Comparison of ENCODE assay signal across 8 mouse cellular contexts in the genomic region with DNA sequence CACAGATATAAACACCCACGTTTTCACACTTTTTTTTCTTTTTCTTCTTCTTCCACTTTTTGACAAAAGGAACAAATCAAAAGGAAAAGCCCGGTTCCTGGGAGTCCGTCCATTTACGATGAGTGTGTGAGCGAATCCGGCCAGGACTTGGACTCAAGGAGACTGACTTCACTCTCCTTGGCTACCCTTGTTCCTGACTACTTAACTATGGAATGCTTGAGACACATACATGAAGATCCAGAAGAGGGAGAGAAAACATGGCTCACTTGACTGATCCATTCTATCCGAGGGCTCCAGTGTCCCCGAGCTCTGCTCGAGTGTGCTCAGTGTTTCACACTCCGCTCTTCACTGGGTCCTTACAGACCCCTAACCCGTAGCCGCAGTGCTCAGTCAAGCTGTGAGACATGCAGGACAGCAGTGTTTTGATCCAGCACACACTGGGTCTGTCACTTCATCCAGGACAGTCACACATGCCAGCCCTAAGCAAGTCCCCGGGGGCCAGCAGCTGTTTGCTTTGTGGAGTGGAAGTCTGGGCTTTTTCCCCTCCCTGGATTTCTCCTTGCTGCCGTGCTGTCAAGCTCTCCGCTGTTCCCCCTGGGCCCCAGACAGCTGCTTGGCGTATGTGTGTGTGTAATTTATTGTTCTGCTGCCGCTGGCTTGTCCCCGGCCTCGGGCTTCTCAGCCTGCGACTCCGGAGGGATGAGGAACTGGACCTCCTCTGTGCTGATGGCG. TPM values are rescaled to one million over a fixed set of nuclear protein-coding genes. Genes with fewer than 3 reads are reported as not detected.
DNase-seq lines count a peak whose midpoint lies in the region; ATAC-seq and TF ChIP-seq lines count a peak whose summit lies in the region.

No protein-coding gene starts in this region.

- no peak for TF ChIP-seq CTCF in midbrain, postnatal 0 days (IDR thresholded peaks at IDR 0.05)

- H3K4me1 ChIP-seq in hindbrain, embryonic 10.5 days (replicated peaks): peaks cover 13% of the 10 kb centered on the region
- 0 out of 2 replicates have a peak, but pooled peaks cover 3% of the 10 kb centered on the region for H3K4me1 ChIP-seq in midbrain, postnatal 0 days (ENCODE audit: insufficient read depth, low read length)

- 58% methylated on average over 22 of the region's 22 CpGs for WGBS in hindbrain, embryonic 10.5 days
- 50% methylated on average over 22 of the region's 22 CpGs for WGBS in midbrain, postnatal 0 days

- H3K9ac ChIP-seq in midbrain, postnatal 0 days (replicated peaks; ENCODE audit: low read length, poor library complexity, severe bottlenecking): 0 out of 2 replicates have a peak overlapping the region, but pooled peaks have one; percentile 33

- DNase-seq in layer of hippocampus, postnatal 10 days (ENCODE audit: low spot score in 2 of 2): peak; percentile 19 to 22
- DNase-seq in layer of hippocampus, postnatal 36 days: no peak
- peak; percentile 37 for DNase-seq in forelimb bud, embryonic 11.5 days (ENCODE audit: low read depth, low spot score)
- peak; percentile 53 for DNase-seq in hindbrain, embryonic 10.5 days (ENCODE audit: low spot score)
- DNase-seq in midbrain, postnatal 0 days (ENCODE audit: low spot score): peak; percentile 43
- no peak for DNase-seq in testis, postnatal 10 days (ENCODE audit: low spot score)
- DNase-seq in cerebellum, adult 8-10 months: no peak

- no peak overlapping the region for H3K4me2 ChIP-seq in midbrain, postnatal 0 days (ENCODE audit: low read depth, low read length, poor library complexity, severe bottlenecking)

- peak; percentile 49; the same call in 1 of the 2 replicates for ATAC-seq in midbrain, postnatal 0 days (ENCODE audit: low FRiP score)
- no peak for ATAC-seq in megakaryocyte, adult 5-6 weeks (ENCODE audit: poor library complexity, severe bottlenecking)

- H3K27me3 ChIP-seq in hindbrain, embryonic 10.5 days (ENCODE audit: insufficient read depth, poor library complexity, severe bottlenecking): no peaks in the 10 kb centered on the region
- H3K27me3 ChIP-seq in midbrain, postnatal 0 days (ENCODE audit: insufficient read depth, low read length): no peaks in the 10 kb centered on the region

- H3K36me3 ChIP-seq in hindbrain, embryonic 10.5 days: peaks cover 59% of the 10 kb centered on the region
- H3K36me3 ChIP-seq in midbrain, postnatal 0 days (ENCODE audit: insufficient read depth, low read length): peaks cover 12% of the 10 kb centered on the region; the same call in 1 of the 2 replicates

- peak overlapping the region; percentile 21; the same call in 1 of the 2 replicates for H3K4me3 ChIP-seq in hindbrain, embryonic 10.5 days
- H3K4me3 ChIP-seq in midbrain, postnatal 0 days (ENCODE audit: low read depth, low read length): no peak overlapping the region

- H3K27ac ChIP-seq in hindbrain, embryonic 10.5 days: peak overlapping the region; percentile 62
- H3K27ac ChIP-seq in midbrain, postnatal 0 days (ENCODE audit: low read depth, low read length): no peak overlapping the region

- H3K9me3 ChIP-seq in hindbrain, embryonic 10.5 days: no peaks in the 10 kb centered on the region
- no peaks in the 10 kb centered on the region for H3K9me3 ChIP-seq in midbrain, postnatal 0 days (ENCODE audit: low read length)

RNA-seq across cellular contexts. Expression of a gene that starts 10.6 kb away (rescaled TPM):
- 10 to 100 TPM; 57.7 to 57.9 TPM for total RNA-seq in layer of hippocampus, postnatal 10 days (2021)
- total RNA-seq in layer of hippocampus, postnatal 36 days (2021): 10 to 100 TPM; 51.3 to 55.5 TPM
- polyA plus RNA-seq in hindbrain, embryonic 10.5 days (2016; fragmentation: Nextera tagmentation; extraction: Ambion mirVana): 22.8 and 26.0 TPM in 2 replicates
- total RNA-seq in midbrain, postnatal 0 days (2014; rRNA removed): 26.5 and 44.7 TPM in 2 replicates
- 49.4 and 51.8 TPM in 2 replicates for polyA plus RNA-seq in midbrain, postnatal 0 days (2015; fragmentation: Nextera tagmentation; extraction: Ambion mirVana)
- total RNA-seq in megakaryocyte, adult 5-6 weeks (2015): 10.7 and 12.2 TPM in 2 replicates
- 14.1 and 16.3 TPM in 2 replicates for total RNA-seq in megakaryocyte, adult 5-6 weeks (2017)

RNA-seq across cellular contexts. Expression of a gene that starts 16.0 kb away (rescaled TPM):
- 1 to 10 TPM; 6.2 to 6.5 TPM for total RNA-seq in layer of hippocampus, postnatal 10 days (2021)
- total RNA-seq in layer of hippocampus, postnatal 36 days (2021): 1 to 10 TPM; 7.3 to 7.5 TPM
- 8.0 and 8.3 TPM in 2 replicates for polyA plus RNA-seq in hindbrain, embryonic 10.5 days (2016; fragmentation: Nextera tagmentation; extraction: Ambion mirVana)
- 10.1 and 10.2 TPM in 2 replicates for total RNA-seq in midbrain, postnatal 0 days (2014; rRNA removed)
- polyA plus RNA-seq in midbrain, postnatal 0 days (2015; fragmentation: Nextera tagmentation; extraction: Ambion mirVana): 2.9 and 3.2 TPM in 2 replicates
- 2.5 and 2.8 TPM in 2 replicates for total RNA-seq in megakaryocyte, adult 5-6 weeks (2015)
- total RNA-seq in megakaryocyte, adult 5-6 weeks (2017): 2.5 and 4.8 TPM in 2 replicates

RNA-seq across cellular contexts. Expression of a gene that starts 28.4 kb away (rescaled TPM):
- total RNA-seq in layer of hippocampus, postnatal 10 days (2021): 1 to 10 TPM; 2.2 to 3.2 TPM
- under 1 TPM; 0.37 to 0.48 TPM for total RNA-seq in layer of hippocampus, postnatal 36 days (2021)
- polyA plus RNA-seq in hindbrain, embryonic 10.5 days (2016; fragmentation: Nextera tagmentation; extraction: Ambion mirVana): 39.9 and 57.6 TPM in 2 replicates
- 1.5 and 2.3 TPM in 2 replicates for total RNA-seq in midbrain, postnatal 0 days (2014; rRNA removed)
- 1.9 and 3.7 TPM in 2 replicates for polyA plus RNA-seq in midbrain, postnatal 0 days (2015; fragmentation: Nextera tagmentation; extraction: Ambion mirVana)
- 65.3 and 69.5 TPM in 2 replicates for total RNA-seq in megakaryocyte, adult 5-6 weeks (2015)
- total RNA-seq in megakaryocyte, adult 5-6 weeks (2017): 79.4 and 82.1 TPM in 2 replicates

Comparison
In these comparisons a context has a peak if more than half of its experiments do, and no peak if none do; other contexts are left out.
1. DNase-seq: peak in layer of hippocampus, postnatal 10 days (2 of 2), forelimb bud, embryonic 11.5 days (single experiment), hindbrain, embryonic 10.5 days (single experiment) and midbrain, postnatal 0 days (single experiment); none in layer of hippocampus, postnatal 36 days (0 of 2), testis, postnatal 10 days (single experiment) and cerebellum, adult 8-10 months (single experiment).
2. RNA of a gene that starts 28.4 kb away (total RNA-seq): 65.3 to 82.1 TPM in megakaryocyte, adult 5-6 weeks; 2.2 to 3.2 TPM in layer of hippocampus, postnatal 10 days, 1.5 to 2.3 TPM in midbrain, postnatal 0 days and 0.37 to 0.48 TPM in layer of hippocampus, postnatal 36 days; every median in the first group is over 10 times any median in the second.